Mouse (Mus musculus): ENCODE data around the gene Irf6.

DNA sequence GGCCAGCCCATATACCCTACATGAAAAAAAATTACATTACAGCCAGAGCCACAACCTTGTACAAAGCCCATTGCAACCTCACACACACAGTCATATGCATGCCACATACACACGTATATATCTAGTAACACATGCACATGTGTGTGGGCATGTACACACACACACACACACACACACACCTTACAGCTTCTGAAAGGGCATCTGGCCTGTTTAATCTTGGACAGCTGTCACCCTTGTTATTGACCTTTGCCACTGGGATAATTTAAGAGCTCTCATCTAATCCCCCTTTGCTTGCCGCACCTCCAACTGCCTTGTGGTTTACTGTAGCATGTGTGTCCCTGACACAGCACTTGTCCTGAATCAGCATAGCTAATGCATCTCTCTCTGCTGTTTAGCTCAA lies 50.9 kb downstream of the Irf6 start:
- TF ChIP-seq POLR2A (IDR thresholded peaks at IDR 0.05; ENCODE audit: insufficient read depth, low read length) = no peak
- no peak for TF ChIP-seq CTCF (IDR thresholded peaks at IDR 0.05; ENCODE audit: low read depth, low read length)
